Mouse (Mus musculus): Measurements from ENCODE around the gene 1700067P10Rik. TPM values are rescaled to one million over a fixed set of nuclear protein-coding genes. Genes with fewer than 3 reads are reported as not detected.

Gene 1700067P10Rik
- not detected for total RNA-seq (2021)

- no peak for DNase-seq
Observed at GRCm38 (mm10) chr17:48089019-48089418, at the start of gene 1700067P10Rik. TSS of gene 1700067P10Rik (plus strand) at chr17:48089319.

GRCm38 (mm10) chr17:48041351-48042287, 47.5 kb upstream of the 1700067P10Rik start:
- peak; percentile 38 to 61 for DNase-seq
- intact Hi-C loops (cut with DNase I): no loop called here

More at GRCm38 (mm10) chr17:48089019-48089418, at the start of gene 1700067P10Rik:
- intact Hi-C loops (cut with DNase I): no loop called here

GRCm38 (mm10) chr17:48043154-48043880, 45.8 kb upstream of the 1700067P10Rik start:
- intact Hi-C loops (cut with DNase I): no loop called here
- no peak for DNase-seq

- peak; percentile 72 to 81 for DNase-seq
- intact Hi-C loops (cut with DNase I): loop anchor here (2.0 kb wide), 2 partner anchors 121 to 173 kb away; partner anchors contain the start of gene Foxp4
Observed at GRCm38 (mm10) chr17:48045631-48046030, 43.5 kb upstream of the 1700067P10Rik start.

GRCm38 (mm10) chr17:48051638-48052337, 37.3 kb upstream of the 1700067P10Rik start:
- DNase-seq: no peak
- intact Hi-C loops (cut with DNase I): no loop called here

GRCm38 (mm10) chr17:48052338-48053067, 36.6 kb upstream of the 1700067P10Rik start:
- intact Hi-C loops (cut with DNase I): no loop called here
- no peak for DNase-seq

- DNase-seq: no peak
- intact Hi-C loops (cut with DNase I): no loop called here
Observed at GRCm38 (mm10) chr17:48053646-48054045, 35.5 kb upstream of the 1700067P10Rik start.

GRCm38 (mm10) chr17:48055076-48055816, 33.9 kb upstream of the 1700067P10Rik start:
- DNase-seq: no peak
- intact Hi-C loops (cut with DNase I): loop anchor here (5.0 kb wide), 1 partner anchor 42 kb away; no protein-coding TSS in a partner anchor

- peak in 1 of 2 experiments; percentile 16 for DNase-seq
- intact Hi-C loops (cut with DNase I): loop anchor here (5.0 kb wide), 1 partner anchor 40 kb away; no protein-coding TSS in a partner anchor
Observed at GRCm38 (mm10) chr17:48057382-48057781, 31.7 kb upstream of the 1700067P10Rik start.

GRCm38 (mm10) chr17:48064196-48064843, 24.8 kb upstream of the 1700067P10Rik start:
- DNase-seq: no peak
- intact Hi-C loops (cut with DNase I): no loop called here

GRCm38 (mm10) chr17:48065081-48065501, 24.0 kb upstream of the 1700067P10Rik start:
- intact Hi-C loops (cut with DNase I): no loop called here
- DNase-seq: no peak

- intact Hi-C loops (cut with DNase I): no loop called here
- DNase-seq: no peak
Observed at GRCm38 (mm10) chr17:48067083-48067614, 22.0 kb upstream of the 1700067P10Rik start.

- no peak for DNase-seq
- intact Hi-C loops (cut with DNase I): no loop called here
Observed at GRCm38 (mm10) chr17:48067729-48068128, 21.4 kb upstream of the 1700067P10Rik start.

GRCm38 (mm10) chr17:48080626-48081025, 8.5 kb upstream of the 1700067P10Rik start:
- intact Hi-C loops (cut with DNase I): no loop called here
- DNase-seq: no peak

GRCm38 (mm10) chr17:48089446-48089845, 327 bp downstream of the 1700067P10Rik start:
- DNase-seq: no peak
- intact Hi-C loops (cut with DNase I): no loop called here

GRCm38 (mm10) chr17:48090305-48090704, 1.2 kb downstream of the 1700067P10Rik start:
- no peak for DNase-seq
- intact Hi-C loops (cut with DNase I): no loop called here

GRCm38 (mm10) chr17:48093286-48093817, 4.2 kb downstream of the 1700067P10Rik start:
- no peak for DNase-seq
- intact Hi-C loops (cut with DNase I): no loop called here

Data from heart, postnatal 36 days (tissue).